Mouse (Mus musculus) cerebellum, adult 2 months (tissue): ENCODE results near the gene Armh2.

Source experiments
- CTCF ChIP-seq: fragments of 200-500 bp; IDR thresholded peaks from 2 replicates; pipeline ENCODE4 v1.5.1; 2011; ENCODE audit warnings: low read depth, mild to moderate bottlenecking, control low read depth, low read length, moderate library complexity, borderline replicate concordance; ENCODE audit not compliant: insufficient read depth
- POLR2A ChIP-seq: fragments of 200-500 bp; IDR thresholded peaks from 2 replicates; pipeline ENCODE4 v1.6.1; 2011; ENCODE audit warnings: low read length, control low read depth, borderline replicate concordance; ENCODE audit not compliant: insufficient read depth

- TF ChIP-seq CTCF: no peak
- no peak for TF ChIP-seq POLR2A
These were observed 28.4 kb upstream of the Armh2 start for GRCm38 (mm10) chr13:24712581-24713130.
